Mouse (Mus musculus): Measurements from ENCODE around the gene Tle1.
A peak's percentile ranks its signal among the peaks of the same experiment; 100 is the strongest.

The Tle1 gene

GRCm38 (mm10) chr4:72165765-72166164, 35.0 kb downstream of the Tle1 start:
- DNase-seq (ENCODE audit: low spot score) = no peak

- no peak for DNase-seq (ENCODE audit: low spot score)
Measured at GRCm38 (mm10) chr4:72162445-72163218, 38.1 kb downstream of the Tle1 start.

GRCm38 (mm10) chr4:72160102-72160511, 40.6 kb downstream of the Tle1 start:
- no peak for DNase-seq (ENCODE audit: low spot score)

GRCm38 (mm10) chr4:72157931-72158371, 42.8 kb downstream of the Tle1 start:
- DNase-seq (ENCODE audit: low spot score) = peak; percentile 42

- no peak for DNase-seq (ENCODE audit: low spot score)
Measured at GRCm38 (mm10) chr4:72150460-72151131, 50.1 kb downstream of the Tle1 start.

- no peak for DNase-seq (ENCODE audit: low spot score)
Measured at GRCm38 (mm10) chr4:72146003-72146402, 54.7 kb downstream of the Tle1 start.

GRCm38 (mm10) chr4:72144541-72144940, 56.2 kb downstream of the Tle1 start:
- DNase-seq (ENCODE audit: low spot score) = no peak

- DNase-seq (ENCODE audit: low spot score) = no peak
Measured at GRCm38 (mm10) chr4:72140706-72141105, 60.0 kb downstream of the Tle1 start.

- DNase-seq (ENCODE audit: low spot score) = no peak
Measured at GRCm38 (mm10) chr4:72139475-72140120, 61.1 kb downstream of the Tle1 start.

GRCm38 (mm10) chr4:72138264-72139080, 62.2 kb downstream of the Tle1 start:
- peak; percentile 45 for DNase-seq (ENCODE audit: low spot score)

- no peak for DNase-seq (ENCODE audit: low spot score)
Measured at GRCm38 (mm10) chr4:72132646-72133045, 68.1 kb downstream of the Tle1 start.

GRCm38 (mm10) chr4:72127596-72127995, 73.1 kb downstream of the Tle1 start:
- no peak for DNase-seq (ENCODE audit: low spot score)

- no peak for DNase-seq (ENCODE audit: low spot score)
Measured at GRCm38 (mm10) chr4:72124790-72125189, 75.9 kb downstream of the Tle1 start.

- DNase-seq (ENCODE audit: low spot score) = no peak
Measured at GRCm38 (mm10) chr4:72122837-72123236, 77.9 kb downstream of the Tle1 start.

GRCm38 (mm10) chr4:72122343-72122742, 78.4 kb downstream of the Tle1 start:
- no peak for DNase-seq (ENCODE audit: low spot score)

GRCm38 (mm10) chr4:72120050-72120449, 80.7 kb downstream of the Tle1 start:
- DNase-seq (ENCODE audit: low spot score) = no peak

GRCm38 (mm10) chr4:72105702-72106101, 95.0 kb downstream of the Tle1 start:
- DNase-seq (ENCODE audit: low spot score) = no peak

GRCm38 (mm10) chr4:72104186-72104585, 96.5 kb downstream of the Tle1 start:
- no peak for DNase-seq (ENCODE audit: low spot score)

GRCm38 (mm10) chr4:72087811-72088210, 112.9 kb downstream of the Tle1 start:
- no peak for DNase-seq (ENCODE audit: low spot score)

GRCm38 (mm10) chr4:72069111-72069534, 131.6 kb downstream of the Tle1 start:
- DNase-seq (ENCODE audit: low spot score) = no peak

- no peak for DNase-seq (ENCODE audit: low spot score)
Measured at GRCm38 (mm10) chr4:72067937-72068336, 132.8 kb downstream of the Tle1 start.

Measured in testis, postnatal 10 days (tissue).